Mouse (Mus musculus) ES-E14 (cell line): ENCODE data around the gene Tnnt1.

Source experiments
- CHD2 ChIP-seq: IDR thresholded peaks from 2 replicates; pipeline ENCODE4 v1.6.1; 2014; ENCODE audit warnings: mild to moderate bottlenecking, low read depth, low read length, inconsistent platforms
- HCFC1 ChIP-seq: IDR thresholded peaks from 2 replicates; pipeline ENCODE4 v1.6.1; 2012; ENCODE audit warnings: low read length, inconsistent platforms, borderline replicate concordance; ENCODE audit not compliant: insufficient read depth
- MAFK ChIP-seq: IDR thresholded peaks from 2 replicates; pipeline ENCODE4 v1.6.1; 2014; ENCODE audit warnings: mild to moderate bottlenecking, low read depth, low read length, inconsistent platforms; ENCODE audit not compliant: insufficient read depth
- ZNF384 ChIP-seq: IDR thresholded peaks from 2 replicates; pipeline ENCODE4 v1.6.1; 2012; ENCODE audit warnings: low read depth, low read length, inconsistent platforms

DNA sequence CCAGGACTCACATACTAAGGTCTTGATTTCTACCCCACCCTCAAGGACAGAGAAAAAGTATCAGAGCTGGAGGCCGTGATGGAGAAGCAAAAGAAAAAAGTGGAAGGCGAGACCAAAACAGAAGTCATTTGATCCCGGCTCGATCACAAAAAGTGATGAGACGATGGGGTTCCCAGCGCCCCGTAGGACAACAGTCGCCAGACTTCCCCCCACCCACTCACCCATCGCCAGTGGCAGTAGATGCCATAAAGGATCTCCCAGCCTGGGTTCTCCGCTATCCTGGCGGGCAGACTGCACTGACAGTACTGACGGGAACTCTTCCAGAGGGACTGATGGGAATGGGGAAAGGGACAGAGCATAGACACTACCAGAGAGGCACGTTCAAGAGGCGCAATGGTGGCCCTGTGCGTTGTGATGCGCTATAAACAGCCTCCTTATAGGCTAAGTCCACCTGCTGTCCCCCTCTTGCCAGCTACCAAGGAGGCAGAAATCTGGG is 37.3 kb downstream of the Tnnt1 start:
- TF ChIP-seq MAFK (no peak), CHD2 (no peak), HCFC1 (no peak), ZNF384 (no peak)
